Mouse (Mus musculus): ENCODE results near the gene Gm8890. TPM values are rescaled to one million over a fixed set of nuclear protein-coding genes. Genes with fewer than 3 reads are reported as not detected.
"Not testable (repeated sequence)": the region's sequence is repeated elsewhere in the genome, so short reads cannot be mapped to it uniquely, and the experiment has no call there.

Gene Gm8890
- not detected for polyA plus RNA-seq (2017; shearing (Covaris generic))

DNA sequence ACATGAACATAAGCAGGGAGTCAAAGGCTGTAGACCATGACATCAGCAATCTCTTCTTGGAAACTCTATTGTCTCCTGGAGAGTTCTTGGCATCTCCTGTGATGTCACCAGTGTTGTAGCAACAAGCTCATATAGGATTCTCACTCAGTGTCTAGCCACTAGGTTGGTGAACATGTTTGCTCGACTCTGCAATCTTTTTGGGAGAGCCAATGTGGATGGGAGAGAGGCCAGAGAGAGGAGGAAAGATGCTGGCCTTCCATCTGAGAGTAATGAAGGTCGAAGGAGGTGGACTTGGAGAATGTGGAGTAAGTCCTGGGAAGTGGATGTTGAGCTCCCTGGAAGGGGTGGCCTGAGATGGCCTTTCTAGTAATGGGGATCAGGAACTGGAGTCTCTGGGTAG is at the start of gene Gm8890:
Gene Gm8890 (plus strand): TSS at position 301 of the 400 bp plus-strand sequence.
- not testable (repeated sequence) for ATAC-seq

DNA sequence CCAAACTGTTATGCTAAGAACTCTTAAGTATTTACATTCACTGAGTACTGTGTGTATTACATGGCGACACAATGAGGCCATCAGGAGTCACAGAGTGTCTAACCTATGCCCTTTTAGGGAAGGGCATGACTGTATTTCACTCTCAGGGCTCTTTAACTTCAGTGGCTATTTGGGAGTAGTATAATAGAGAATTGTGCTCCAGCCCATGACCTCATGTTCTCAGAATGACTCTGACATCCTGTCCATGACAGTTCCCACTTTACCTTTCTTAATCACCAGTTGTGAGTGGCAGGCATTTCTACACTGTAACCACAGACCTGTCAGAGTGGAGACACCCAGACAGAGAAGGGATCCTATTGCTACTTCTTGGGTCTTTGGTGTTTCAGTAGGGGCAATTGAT is 388 bp downstream of the Gm8890 start:
- not testable (repeated sequence) for ATAC-seq

Other genes with a start within 250 kb of the Gm8890 start
- not detected for gene Gm8879, start 128.4 kb upstream of the Gm8890 start, polyA plus RNA-seq (2017; shearing (Covaris generic))
- gene Gm5861, start 73.0 kb upstream of the Gm8890 start, polyA plus RNA-seq (2017; shearing (Covaris generic)) = not detected
- gene Speer1, start 85.5 kb downstream of the Gm8890 start, polyA plus RNA-seq (2017; shearing (Covaris generic)) = not detected
- gene Gm8897, start 160.4 kb downstream of the Gm8890 start, polyA plus RNA-seq (2017; shearing (Covaris generic)) = not detected
- gene Gm8906, start 246.7 kb downstream of the Gm8890 start, polyA plus RNA-seq (2017; shearing (Covaris generic)) = not detected

Data from CD4-positive, CD25-positive, alpha-beta regulatory T cell, adult 4 months (primary cell).